In the genomic region with DNA sequence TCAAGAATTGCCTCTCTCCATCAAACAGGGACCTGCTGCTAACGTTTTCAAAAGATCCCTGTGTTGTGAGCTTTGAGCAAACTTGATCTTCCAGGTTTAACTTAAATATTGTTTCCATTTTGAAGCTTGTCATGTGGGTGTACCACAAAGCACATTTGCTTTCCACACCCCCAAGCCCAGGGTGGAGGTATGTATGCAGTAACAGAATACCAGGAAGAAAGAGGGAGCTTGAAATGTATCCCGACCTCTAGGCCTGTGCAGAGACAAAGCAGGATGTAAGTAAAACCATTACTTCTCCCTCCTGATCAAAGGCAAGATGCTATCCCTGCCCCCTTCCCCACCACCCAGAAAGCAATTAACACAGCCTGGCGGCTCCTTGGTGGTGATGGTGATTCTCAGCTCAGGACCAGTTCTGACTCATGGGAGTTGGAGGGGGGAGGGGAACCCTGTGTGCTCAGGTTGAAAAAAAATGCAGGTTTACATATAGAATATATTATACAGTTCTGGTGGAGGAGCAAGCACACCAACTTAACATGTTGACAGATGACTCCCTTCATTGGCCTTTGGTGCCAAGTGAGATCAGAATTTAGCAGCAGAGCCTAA, we compare ENCODE assay signal across 25 mouse cellular contexts.
DNase-seq lines count a peak whose midpoint lies in the region; ATAC-seq lines count a peak whose summit lies in the region.
"Had no signal": no experiment of that assay in that cellular context is flagged by ENCODE, and none has a peak within 500 bp of the region (broad histone marks: within the 10 kb centered on the region; RNA-seq: fewer than 3 reads in every experiment).

No protein-coding gene starts in this region.

- no peak overlapping the region for H3K4me2 ChIP-seq in embryonic facial prominence, embryonic 14.5 days (ENCODE audit: low read depth, low read length)
- H3K4me2 ChIP-seq: forebrain, embryonic 15.5 days; heart, embryonic 13.5 days; hindbrain, embryonic 12.5 days; liver, embryonic 11.5 days; neural tube, embryonic 13.5 days had no signal

- no peak overlapping the region; the same call in 1 of the 2 replicates for H3K27ac ChIP-seq in embryonic facial prominence, embryonic 14.5 days (replicated peaks; ENCODE audit: low read depth, low read length)
- H3K27ac ChIP-seq: forebrain, embryonic 15.5 days; heart, embryonic 13.5 days; hindbrain, embryonic 12.5 days; macrophage; neural tube, embryonic 13.5 days had no signal

- H3K36me3 ChIP-seq in embryonic facial prominence, embryonic 14.5 days (ENCODE audit: control insufficient read depth, insufficient read depth, low read length) = no peaks in the 10 kb centered on the region
- H3K36me3 ChIP-seq: forebrain, embryonic 15.5 days; heart, embryonic 13.5 days; hindbrain, embryonic 12.5 days; neural tube, embryonic 13.5 days had no signal

- H3K4me1 ChIP-seq in embryonic facial prominence, embryonic 14.5 days (ENCODE audit: control insufficient read depth, insufficient read depth, low read length) = peaks cover 12% of the 10 kb centered on the region

- DNase-seq in frontal cortex, postnatal 25 days (ENCODE audit: low spot score in 2 of 2) = no peak
- peak; percentile 29 to 56 for DNase-seq in right cerebral cortex, adult 2 months (ENCODE audit: low spot score in 2 of 2)
- no peak for DNase-seq in right cerebral cortex, postnatal 4 days
- no peak for DNase-seq in embryonic facial prominence, embryonic 14.5 days (ENCODE audit: low spot score)
- no peak for DNase-seq in urinary bladder, adult 2 months (ENCODE audit: low spot score)
- no peak for DNase-seq in thymus, postnatal 36 days
- DNase-seq: adrenal gland, postnatal 25 days; cerebellum, postnatal 10 days; gastrocnemius, postnatal 14 days; heart, adult 18-20 months; heart, postnatal 14 days; kidney, adult 2 months; liver, postnatal 0 days had no signal

- WGBS in embryonic facial prominence, embryonic 14.5 days = 38% methylated on average over 3 of the region's 3 CpGs

- no peak overlapping the region for H3K4me3 ChIP-seq in embryonic facial prominence, embryonic 14.5 days (ENCODE audit: low read depth, low read length)
- H3K4me3 ChIP-seq: forebrain, embryonic 15.5 days; heart, embryonic 13.5 days; hindbrain, embryonic 12.5 days; myocyte; neural tube, embryonic 13.5 days had no signal

- ATAC-seq in frontal cortex, adult (ENCODE audit: low TSS enrichment) = 0 out of 2 replicates have a peak, but pooled peaks have one; percentile 53
- peak; percentile 87; the same call in 1 of the 2 replicates for ATAC-seq in embryonic facial prominence, embryonic 14.5 days (ENCODE audit: low read depth)
- no peak for ATAC-seq in CD4-positive, CD25-positive, alpha-beta regulatory T cell, adult 4 months
- ATAC-seq: forebrain, embryonic 15.5 days; inflammation-experienced regulatory T-cells, adult 6 months; liver, postnatal 0 days; lung, postnatal 0 days; midbrain, embryonic 16.5 days had no signal

- no peaks in the 10 kb centered on the region for H3K9me3 ChIP-seq in embryonic facial prominence, embryonic 14.5 days (ENCODE audit: control insufficient read depth, low read length)
- H3K9me3 ChIP-seq: forebrain, embryonic 15.5 days; heart, embryonic 13.5 days; hindbrain, embryonic 12.5 days; neural tube, embryonic 13.5 days had no signal

- H3K27me3 ChIP-seq in embryonic facial prominence, embryonic 14.5 days (replicated peaks; ENCODE audit: control insufficient read depth, insufficient read depth, low read length) = no peaks in the 10 kb centered on the region
- H3K27me3 ChIP-seq: forebrain, embryonic 15.5 days; hindbrain, embryonic 12.5 days; neural tube, embryonic 13.5 days had no signal

- H3K9ac ChIP-seq in embryonic facial prominence, embryonic 14.5 days (ENCODE audit: low read depth, low read length) = no peak overlapping the region
- H3K9ac ChIP-seq: forebrain, embryonic 15.5 days; heart, embryonic 13.5 days; hindbrain, embryonic 12.5 days; liver, postnatal 0 days; neural tube, embryonic 13.5 days had no signal

Comparison
In these comparisons a context has a peak if more than half of its experiments do, and no peak if none do; other contexts are left out.
1. DNase-seq: peak in right cerebral cortex, adult 2 months (2 of 2); none in frontal cortex, postnatal 25 days (0 of 2), right cerebral cortex, postnatal 4 days (single experiment), embryonic facial prominence, embryonic 14.5 days (single experiment), urinary bladder, adult 2 months (single experiment) and thymus, postnatal 36 days (0 of 2).